Mouse (Mus musculus) spleen, adult 2 months (tissue): ENCODE data around the gene Gprin2. TPM values are rescaled to one million over a fixed set of nuclear protein-coding genes. Genes with fewer than 3 reads are reported as not detected.

ENCODE experiments used
- DNase-seq, 2 experiments: peaks; one replicate each; pipeline versions ENCODE4 v3.0.0 to v3.0.0-alpha.2; 2012 to 2021; ENCODE audit warnings: low spot score in 2 of 2, low read depth in 1 of 2
- H3K27ac ChIP-seq: fragments of 200-500 bp; 2 replicates; pipeline ENCODE4 v1.5.1; 2012; ENCODE audit warnings: low read length, inconsistent platforms; ENCODE audit not compliant: insufficient read depth
- H3K27me3 ChIP-seq: fragments of 200-500 bp; 2 replicates; pipeline ENCODE4 v1.6.1; 2012; ENCODE audit warnings: mild to moderate bottlenecking, moderate library complexity, low read length, inconsistent platforms; ENCODE audit not compliant: control insufficient read depth, insufficient read depth
- H3K36me3 ChIP-seq: fragments of 200-500 bp; 2 replicates; pipeline ENCODE4 v1.6.1; 2012; ENCODE audit warnings: mild to moderate bottlenecking, low read length, inconsistent platforms; ENCODE audit not compliant: control insufficient read depth, insufficient read depth
- H3K4me1 ChIP-seq: fragments of 200-500 bp; 2 replicates; pipeline ENCODE4 v1.6.1; 2011; ENCODE audit warnings: inconsistent platforms; ENCODE audit not compliant: control insufficient read depth, insufficient read depth, insufficient read length
- H3K4me3 ChIP-seq: fragments of 200-500 bp; 2 replicates; pipeline ENCODE4 v1.5.1; 2011; ENCODE audit warnings: mild to moderate bottlenecking, inconsistent platforms; ENCODE audit not compliant: insufficient read depth, insufficient read length; ENCODE audit errors: extremely low read depth
- CTCF ChIP-seq: fragments of 200-500 bp; IDR thresholded peaks from 2 replicates; pipeline ENCODE4 v1.5.1; 2011; ENCODE audit warnings: mild to moderate bottlenecking, inconsistent platforms; ENCODE audit not compliant: insufficient read depth, insufficient read length, insufficient replicate concordance; ENCODE audit errors: extremely low read depth
- POLR2A ChIP-seq: fragments of 200-500 bp; IDR thresholded peaks from 2 replicates; pipeline ENCODE4 v1.6.1; 2011; ENCODE audit warnings: low read depth, low read length, inconsistent platforms
- WGBS: fragments of 180-500 bp; shearing (Covaris S2); methylation state at CpG from one replicate; pipeline ENCODE4 v1.1.7; 2018; 5-methylcytosine and 5-hydroxymethylcytosine counted together
- polyA plus RNA-seq: library from polyadenylated mRNA; depleted of rRNA; stranded (reverse); fragments of >200 nt; gene quantifications from 2 replicates; pipeline ENCODE4 v1.2.3, GENCODE M21; 2012

The Gprin2 gene
- polyA plus RNA-seq, 1 experiment = 0.04 TPM

DNA sequence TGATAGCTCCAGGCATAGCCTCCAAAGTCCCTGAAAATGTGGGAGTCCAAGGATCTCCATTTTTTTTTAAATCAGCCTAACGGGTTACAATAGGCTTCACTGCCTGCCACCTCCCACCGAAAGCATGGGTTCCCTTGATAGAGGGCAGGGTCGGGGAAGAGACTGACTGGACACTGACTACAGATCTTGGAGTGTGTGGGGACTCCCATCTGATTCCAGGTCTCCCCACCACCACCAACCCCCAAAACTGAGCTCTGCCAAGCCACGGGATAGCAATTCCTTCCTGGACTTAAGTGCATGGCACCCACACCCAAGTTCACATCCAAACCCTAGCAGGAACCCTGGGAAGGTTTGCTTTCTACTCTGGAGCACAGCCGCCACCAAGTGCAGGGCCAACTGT lies 19.0 kb upstream of the Gprin2 start:
- Histone ChIP-seq H3K27me3 (peaks cover 1% of the 10 kb centered on the region; the same call in 1 of the 2 replicates), H3K27ac (no peak overlapping the region), H3K36me3 (no peaks in the 10 kb centered on the region), H3K4me1 (no peaks in the 10 kb centered on the region), H3K4me3 (no peak overlapping the region)
- TF ChIP-seq CTCF (no peak), POLR2A (no peak)
- 75% methylated on average over 5 of the region's 5 CpGs for WGBS
- DNase-seq = no peak

GRCm38 (mm10) chr14:34219786-34220198 lies 18.3 kb upstream of the Gprin2 start:
- Histone ChIP-seq H3K27me3 (peaks cover 1% of the 10 kb centered on the region; the same call in 1 of the 2 replicates), H3K4me3 (0 out of 2 replicates have a peak overlapping the region, but pooled peaks have one; percentile 11), H3K27ac (no peak overlapping the region), H3K36me3 (no peaks in the 10 kb centered on the region), H3K4me1 (no peaks in the 10 kb centered on the region)
- no peak for DNase-seq
- no peak for TF ChIP-seq POLR2A
- TF ChIP-seq CTCF = no peak
- WGBS = 4% methylated on average over 29 of the region's 29 CpGs

GRCm38 (mm10) chr14:34219295-34219694 lies 17.8 kb upstream of the Gprin2 start, which contains the start of gene Syt15:
Syt15 (plus strand) TSS chr14:34219595.
- TF ChIP-seq CTCF = no peak
- TF ChIP-seq POLR2A = no peak
- Histone ChIP-seq H3K27ac (no peak within 1 kb of the TSS), H3K27me3 (peaks cover 1% of the 10 kb centered on the region; the same call in 1 of the 2 replicates), H3K4me1 (no peaks in the 10 kb centered on the region), H3K4me3 (0 out of 2 replicates have a peak within 1 kb of the TSS, but pooled peaks have one; percentile 11), H3K36me3 (no peaks in the 10 kb centered on the region)
- no peak for DNase-seq
- WGBS = 71% methylated on average over 6 of the region's 6 CpGs

- WGBS = 73% methylated on average over 6 of the region's 6 CpGs
- no peak for TF ChIP-seq POLR2A
- TF ChIP-seq CTCF = no peak
Measured at GRCm38 (mm10) chr14:34215451-34216127, 14.1 kb upstream of the Gprin2 start.

GRCm38 (mm10) chr14:34209942-34210341 lies 8.5 kb upstream of the Gprin2 start:
- TF ChIP-seq CTCF (no peak), POLR2A (no peak)
- Histone ChIP-seq H3K27ac (no peak overlapping the region), H3K36me3 (no peaks in the 10 kb centered on the region), H3K4me3 (no peak overlapping the region), H3K27me3 (no peaks in the 10 kb centered on the region), H3K4me1 (no peaks in the 10 kb centered on the region)
- WGBS = 85% methylated on average over 4 of the region's 4 CpGs
- no peak for DNase-seq

More at GRCm38 (mm10) chr14:34215451-34216127, 14.1 kb upstream of the Gprin2 start:
- no peak for DNase-seq
- H3K4me1 ChIP-seq = no peaks in the 10 kb centered on the region
- H3K27me3 ChIP-seq = peaks cover 1% of the 10 kb centered on the region; the same call in 1 of the 2 replicates
- H3K36me3 ChIP-seq = no peaks in the 10 kb centered on the region
- H3K27ac ChIP-seq = no peak overlapping the region
- H3K4me3 ChIP-seq = no peak overlapping the region

DNA sequence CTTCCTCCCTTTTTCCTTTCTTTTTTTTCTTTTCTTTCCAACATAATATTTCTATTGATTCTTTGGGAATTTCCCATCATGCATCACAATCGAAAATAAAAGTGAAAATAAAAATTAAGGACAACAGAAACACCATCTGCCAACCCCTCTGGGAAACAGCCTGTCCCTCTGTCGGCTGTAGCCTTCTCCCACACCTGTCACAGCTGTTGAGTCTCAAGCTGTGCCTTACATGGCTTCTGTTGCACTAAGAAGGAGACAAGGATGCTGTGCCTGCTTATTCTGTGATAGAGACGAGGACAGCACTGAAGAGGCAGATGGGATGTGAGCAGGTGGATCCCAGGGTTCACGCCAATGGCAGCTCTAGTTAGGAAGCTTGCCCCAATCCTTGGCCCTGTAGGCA lies 7.6 kb upstream of the Gprin2 start:
- 58% methylated on average over 4 of the region's 4 CpGs for WGBS
- no peak for TF ChIP-seq CTCF
- no peak for TF ChIP-seq POLR2A
- H3K27ac ChIP-seq = no peak overlapping the region
- H3K36me3 ChIP-seq = no peaks in the 10 kb centered on the region
- H3K4me1 ChIP-seq = no peaks in the 10 kb centered on the region
- no peak for DNase-seq
- H3K4me3 ChIP-seq = no peak overlapping the region
- no peaks in the 10 kb centered on the region for H3K27me3 ChIP-seq

DNA sequence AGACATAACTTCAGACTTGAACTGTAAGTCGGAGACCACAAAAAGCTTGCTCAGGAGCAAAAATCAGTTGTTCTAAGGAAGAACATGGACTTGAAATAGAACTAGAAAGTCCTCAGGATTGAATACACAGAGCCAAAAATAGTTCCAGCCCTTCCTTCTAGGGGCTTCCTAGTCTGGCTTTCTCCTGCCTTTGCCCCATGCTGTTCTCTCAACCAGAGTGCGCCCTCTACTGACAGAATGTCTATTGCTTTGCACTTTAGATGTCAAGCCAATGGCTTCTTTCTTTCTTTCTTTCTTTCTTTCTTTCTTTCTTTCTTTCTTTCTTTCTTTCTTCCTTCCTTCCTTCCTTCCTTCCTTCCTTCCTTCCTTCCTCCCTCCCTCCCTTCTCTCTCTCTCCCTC lies 7.2 kb upstream of the Gprin2 start:
- WGBS = 52% methylated on average over 2 of the region's 2 CpGs
- TF ChIP-seq POLR2A (no peak), CTCF (no peak)

More for the DNA sequence above, 7.2 kb upstream of the Gprin2 start:
- Histone ChIP-seq H3K27ac (no peak overlapping the region), H3K4me1 (no peaks in the 10 kb centered on the region), H3K36me3 (no peaks in the 10 kb centered on the region), H3K4me3 (no peak overlapping the region), H3K27me3 (no peaks in the 10 kb centered on the region)
- DNase-seq = no peak
